Mouse (Mus musculus) limb, embryonic 11.5 days (tissue): Measurements from ENCODE around the gene Lin7c. TPM values are rescaled to one million over a fixed set of nuclear protein-coding genes. Genes with fewer than 3 reads are reported as not detected.
A peak's percentile ranks its signal among the peaks of the same experiment; 100 is the strongest.

Source experiments
- ATAC-seq: fragments of 200-750 bp; cut with Nextera tagmentation; 2 replicates; pipeline ENCODE4 v1.8.0; 2017; ENCODE audit warnings: low read depth; ENCODE audit not compliant: insufficient number of reproducible peaks, low FRiP score, low TSS enrichment
- DNase-seq: peaks from one replicate; pipeline ENCODE4 v3.0.0-alpha.2; 2015; ENCODE audit warnings: low spot score
- H3K27ac ChIP-seq: fragments of 300-500 bp; sonication (generic); replicated peaks from 2 replicates; pipeline ENCODE4 v1.5.1; 2014; ENCODE audit warnings: low read depth, mild to moderate bottlenecking, low read length
- H3K27me3 ChIP-seq: fragments of 300-500 bp; sonication (generic); 2 replicates; pipeline ENCODE4 v1.6.1; 2014; ENCODE audit warnings: mild to moderate bottlenecking, low read length, mixed read lengths; ENCODE audit not compliant: control insufficient read depth, insufficient read depth
- H3K36me3 ChIP-seq: fragments of 300-500 bp; sonication (generic); 2 replicates; pipeline ENCODE4 v1.6.1; 2014; ENCODE audit warnings: mild to moderate bottlenecking, low read length, moderate library complexity, mixed read lengths; ENCODE audit not compliant: control insufficient read depth, insufficient read depth
- H3K4me1 ChIP-seq: fragments of 300-500 bp; sonication (generic); 2 replicates; pipeline ENCODE4 v1.6.1; 2014; ENCODE audit warnings: low read length, mixed read lengths; ENCODE audit not compliant: control insufficient read depth, insufficient read depth
- H3K4me2 ChIP-seq: fragments of 300-500 bp; sonication (generic); 2 replicates; pipeline ENCODE4 v1.6.1; 2014; ENCODE audit warnings: low read depth, mild to moderate bottlenecking, moderate library complexity; ENCODE audit not compliant: severe bottlenecking
- H3K4me3 ChIP-seq: fragments of 300-500 bp; sonication (generic); 2 replicates; pipeline ENCODE4 v1.5.1; 2014; ENCODE audit warnings: low read depth, low read length
- H3K9ac ChIP-seq: fragments of 300-500 bp; sonication (generic); 2 replicates; pipeline ENCODE4 v1.6.1; 2014; ENCODE audit warnings: mild to moderate bottlenecking, low read length
- H3K9me3 ChIP-seq: fragments of 300-500 bp; sonication (generic); 2 replicates; pipeline ENCODE4 v1.6.1; 2016; ENCODE audit warnings: low read length; ENCODE audit not compliant: control insufficient read depth
- WGBS: fragments of 180-500 bp; shearing (Covaris S2); extraction: QIAGEN DNeasy Blood & Tissue Kit; methylation state at CpG from one replicate; pipeline ENCODE4 v1.1.7; 2014; 5-methylcytosine and 5-hydroxymethylcytosine counted together
- polyA plus RNA-seq: library from polyadenylated mRNA; unstranded; fragments of >200 nt; fragmentation: Nextera tagmentation; extraction: Ambion mirVana; gene quantifications from 2 replicates; pipeline ENCODE4 v1.2.1, GENCODE M21; 2014

Gene Lin7c
- polyA plus RNA-seq, 1 experiment from 2014 or later: 64.3 TPM

- Histone ChIP-seq H3K27me3 (no peaks in the 10 kb centered on the region), H3K4me2 (peak overlapping the region; percentile 80), H3K9me3 (no peaks in the 10 kb centered on the region), H3K27ac (no peak overlapping the region), H3K4me1 (peaks cover 6% of the 10 kb centered on the region; the same call in 1 of the 2 replicates), H3K9ac (peak overlapping the region; percentile 93), H3K4me3 (peak overlapping the region; percentile 88), H3K36me3 (no peaks in the 10 kb centered on the region)
- 9% methylated on average over 22 of the region's 22 CpGs for WGBS
- ATAC-seq: no peak
- peak; percentile 57 for DNase-seq
Measured at GRCm38 (mm10) chr2:109918592-109919262, 28.1 kb downstream of the Lin7c start.

- Histone ChIP-seq H3K36me3 (no peaks in the 10 kb centered on the region), H3K4me3 (no peak overlapping the region; the same call in 1 of the 2 replicates), H3K4me1 (peaks cover 6% of the 10 kb centered on the region; the same call in 1 of the 2 replicates), H3K27ac (no peak overlapping the region), H3K27me3 (no peaks in the 10 kb centered on the region), H3K4me2 (peak overlapping the region; percentile 80), H3K9me3 (no peaks in the 10 kb centered on the region), H3K9ac (no peak overlapping the region)
- ATAC-seq (no peak), DNase-seq (no peak)
- WGBS: 87% methylated on average over 7 of the region's 7 CpGs
Measured at GRCm38 (mm10) chr2:109920471-109920870, 29.8 kb downstream of the Lin7c start.

- Histone ChIP-seq H3K27me3 (no peaks in the 10 kb centered on the region), H3K4me3 (no peak overlapping the region), H3K36me3 (no peaks in the 10 kb centered on the region; the same call in 1 of the 2 replicates), H3K4me2 (no peak overlapping the region), H3K9ac (no peak overlapping the region), H3K9me3 (no peaks in the 10 kb centered on the region), H3K27ac (no peak overlapping the region), H3K4me1 (peaks cover 6% of the 10 kb centered on the region; the same call in 1 of the 2 replicates)
- no peak for DNase-seq
- ATAC-seq: no peak
- WGBS: 55% methylated on average over 8 of the region's 8 CpGs
Measured at GRCm38 (mm10) chr2:109921298-109922035, 30.8 kb downstream of the Lin7c start.

- no peaks in the 10 kb centered on the region for H3K9me3 ChIP-seq
Measured at GRCm38 (mm10) chr2:109922306-109922705, 31.7 kb downstream of the Lin7c start.

GRCm38 (mm10) chr2:109923031-109923430, 32.4 kb downstream of the Lin7c start:
- no peaks in the 10 kb centered on the region for H3K27me3 ChIP-seq
- WGBS: 85% methylated on average over 3 of the region's 3 CpGs

More at GRCm38 (mm10) chr2:109922306-109922705, 31.7 kb downstream of the Lin7c start:
- WGBS: 90% methylated on average over 3 of the region's 3 CpGs
- no peak overlapping the region for H3K9ac ChIP-seq
- no peaks in the 10 kb centered on the region; the same call in 1 of the 2 replicates for H3K36me3 ChIP-seq
- peaks cover 6% of the 10 kb centered on the region; the same call in 1 of the 2 replicates for H3K4me1 ChIP-seq
- no peak for ATAC-seq
- H3K27ac ChIP-seq: no peak overlapping the region
- no peak for DNase-seq
- H3K27me3 ChIP-seq: no peaks in the 10 kb centered on the region
- H3K4me2 ChIP-seq: no peak overlapping the region
- H3K4me3 ChIP-seq: no peak overlapping the region

GRCm38 (mm10) chr2:109923945-109924344, 33.3 kb downstream of the Lin7c start:
- H3K9ac ChIP-seq: no peak overlapping the region
- no peaks in the 10 kb centered on the region for H3K27me3 ChIP-seq
- DNase-seq (no peak), ATAC-seq (no peak)
- no peaks in the 10 kb centered on the region; the same call in 1 of the 2 replicates for H3K36me3 ChIP-seq
- no peak overlapping the region for H3K27ac ChIP-seq
- 96% methylated on average over 3 of the region's 3 CpGs for WGBS
- H3K4me1 ChIP-seq: peaks cover 6% of the 10 kb centered on the region; the same call in 1 of the 2 replicates
- no peak overlapping the region for H3K4me2 ChIP-seq
- no peaks in the 10 kb centered on the region for H3K9me3 ChIP-seq
- H3K4me3 ChIP-seq: no peak overlapping the region

More at GRCm38 (mm10) chr2:109923031-109923430, 32.4 kb downstream of the Lin7c start:
- Histone ChIP-seq H3K4me1 (peaks cover 6% of the 10 kb centered on the region; the same call in 1 of the 2 replicates), H3K9me3 (no peaks in the 10 kb centered on the region), H3K36me3 (no peaks in the 10 kb centered on the region; the same call in 1 of the 2 replicates), H3K4me2 (no peak overlapping the region), H3K9ac (no peak overlapping the region), H3K4me3 (no peak overlapping the region), H3K27ac (no peak overlapping the region)
- no peak for ATAC-seq
- no peak for DNase-seq

GRCm38 (mm10) chr2:109926984-109927383, 36.3 kb downstream of the Lin7c start:
- H3K9ac ChIP-seq: no peak overlapping the region
- ATAC-seq: no peak
- H3K4me2 ChIP-seq: no peak overlapping the region
- peaks cover 6% of the 10 kb centered on the region; the same call in 1 of the 2 replicates for H3K4me1 ChIP-seq
- no peaks in the 10 kb centered on the region for H3K9me3 ChIP-seq
- H3K4me3 ChIP-seq: no peak overlapping the region
- no peak for DNase-seq
- H3K27ac ChIP-seq: no peak overlapping the region
- no peaks in the 10 kb centered on the region for H3K27me3 ChIP-seq
- H3K36me3 ChIP-seq: no peaks in the 10 kb centered on the region; the same call in 1 of the 2 replicates
- 92% methylated on average over 4 of the region's 4 CpGs for WGBS

GRCm38 (mm10) chr2:109927446-109927845, 36.8 kb downstream of the Lin7c start:
- DNase-seq: no peak
- Histone ChIP-seq H3K36me3 (no peaks in the 10 kb centered on the region; the same call in 1 of the 2 replicates), H3K4me3 (no peak overlapping the region), H3K9me3 (no peaks in the 10 kb centered on the region), H3K9ac (no peak overlapping the region), H3K4me1 (peaks cover 11% of the 10 kb centered on the region; the same call in 1 of the 2 replicates), H3K27me3 (no peaks in the 10 kb centered on the region), H3K27ac (no peak overlapping the region), H3K4me2 (no peak overlapping the region)
- WGBS: 85% methylated on average over 7 of the region's 7 CpGs
- ATAC-seq: no peak
